9 mouse cellular contexts compared by ENCODE assay signal in the genomic region with DNA sequence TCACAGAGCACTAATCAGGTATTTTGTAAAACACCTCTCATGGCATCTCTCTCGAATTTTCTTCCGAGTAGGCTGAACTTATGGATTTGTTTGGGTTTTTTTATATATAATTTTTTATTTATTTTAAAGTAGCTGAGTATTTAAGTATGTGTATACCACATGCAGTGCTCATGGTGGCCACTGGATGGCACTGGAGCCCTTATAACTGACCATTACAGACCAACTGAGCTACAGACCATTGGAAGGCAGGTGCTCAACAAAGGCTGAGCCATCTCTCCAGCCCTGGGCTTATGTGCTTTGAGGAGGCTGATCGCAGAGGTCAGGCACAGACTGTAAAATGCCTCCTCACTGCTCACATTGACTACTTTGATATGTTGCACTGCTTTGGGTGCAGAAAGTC. TPM values are rescaled to one million over a fixed set of nuclear protein-coding genes. Genes with fewer than 3 reads are reported as not detected.
DNase-seq lines count a peak whose midpoint lies in the region; ATAC-seq lines count a peak whose summit lies in the region.
"Had no signal": no experiment of that assay in that cellular context is flagged by ENCODE, and none has a peak within 500 bp of the region (broad histone marks: within the 10 kb centered on the region; RNA-seq: fewer than 3 reads in every experiment).

No protein-coding gene starts in this region.

- no peaks in the 10 kb centered on the region for H3K4me1 ChIP-seq in hindbrain, embryonic 11.5 days (replicated peaks; ENCODE audit: control insufficient read depth, insufficient read depth, low read length)
- H3K4me1 ChIP-seq in hindbrain, embryonic 16.5 days (ENCODE audit: control insufficient read depth, insufficient read depth, low read depth, low read length): no peaks in the 10 kb centered on the region

- H3K9me3 ChIP-seq in hindbrain, embryonic 11.5 days (ENCODE audit: control insufficient read depth, low read length): no peaks in the 10 kb centered on the region
- no peaks in the 10 kb centered on the region for H3K9me3 ChIP-seq in hindbrain, embryonic 16.5 days (ENCODE audit: control insufficient read depth, low read length)
- H3K9me3 ChIP-seq: embryonic facial prominence, embryonic 13.5 days had no signal

- WGBS in hindbrain, embryonic 11.5 days: 58% methylated on average over 3 of the region's 3 CpGs
- 60% methylated on average over 3 of the region's 3 CpGs for WGBS in hindbrain, embryonic 16.5 days

- no peaks in the 10 kb centered on the region for H3K36me3 ChIP-seq in hindbrain, embryonic 11.5 days (ENCODE audit: control insufficient read depth, insufficient read depth, low read length)
- H3K36me3 ChIP-seq in hindbrain, embryonic 16.5 days (ENCODE audit: control insufficient read depth, insufficient read depth, low read length): no peaks in the 10 kb centered on the region
- H3K36me3 ChIP-seq: embryonic facial prominence, embryonic 13.5 days had no signal

- H3K9ac ChIP-seq in hindbrain, embryonic 11.5 days (ENCODE audit: low read depth, low read length): no peak overlapping the region
- no peak overlapping the region for H3K9ac ChIP-seq in hindbrain, embryonic 16.5 days (ENCODE audit: low read depth, low read length)
- H3K9ac ChIP-seq: embryonic facial prominence, embryonic 13.5 days had no signal

- no peak overlapping the region for H3K4me3 ChIP-seq in hindbrain, embryonic 11.5 days (ENCODE audit: low read depth, low read length)
- H3K4me3 ChIP-seq in hindbrain, embryonic 16.5 days (ENCODE audit: low read length): no peak overlapping the region
- H3K4me3 ChIP-seq: embryonic facial prominence, embryonic 13.5 days had no signal

- no peak overlapping the region for H3K4me2 ChIP-seq in hindbrain, embryonic 11.5 days (replicated peaks; ENCODE audit: low read depth, low read length)
- H3K4me2 ChIP-seq in hindbrain, embryonic 16.5 days (ENCODE audit: low read length): no peak overlapping the region
- H3K4me2 ChIP-seq: embryonic facial prominence, embryonic 13.5 days had no signal

- ATAC-seq in hindbrain, embryonic 11.5 days (ENCODE audit: low FRiP score): 0 out of 2 replicates have a peak, but pooled peaks have one; percentile 38
- no peak for ATAC-seq in hindbrain, embryonic 16.5 days
- peak; percentile 72 for ATAC-seq in megakaryocyte-erythroid progenitor cell, adult 5-6 weeks (replicated peaks; ENCODE audit: low FRiP score, low TSS enrichment, poor library complexity, severe bottlenecking)

- peak; percentile 74 for DNase-seq in hindbrain, embryonic 11.5 days (ENCODE audit: low spot score)
- peak; percentile 71 for DNase-seq in adrenal gland, adult 2 months
- peak; percentile 56 for DNase-seq in embryo, embryonic 11.5 days (ENCODE audit: low read depth, low spot score)
- peak; percentile 83 to 88 for DNase-seq in heart, postnatal 10 days
- peak; percentile 55 for DNase-seq in left cerebral cortex, adult 11 months (ENCODE audit: low spot score)
- peak; percentile 69 to 87 for DNase-seq in spleen, postnatal 4 days (ENCODE audit: low spot score in 2 of 2)

- H3K27ac ChIP-seq in hindbrain, embryonic 11.5 days (ENCODE audit: low read depth, low read length): no peak overlapping the region
- no peak overlapping the region for H3K27ac ChIP-seq in hindbrain, embryonic 16.5 days (ENCODE audit: low read depth, low read length)
- H3K27ac ChIP-seq: embryonic facial prominence, embryonic 13.5 days had no signal

- intact Hi-C loops in heart, postnatal 10 days (cut with DNase I): loop anchor here (2.0 to 5.0 kb wide), 3 partner anchors 128 to 394 kb away; no protein-coding TSS in a partner anchor

- no peaks in the 10 kb centered on the region for H3K27me3 ChIP-seq in hindbrain, embryonic 11.5 days (ENCODE audit: control insufficient read depth, insufficient read depth, low read length)
- H3K27me3 ChIP-seq in hindbrain, embryonic 16.5 days (replicated peaks; ENCODE audit: control insufficient read depth, insufficient read depth, low read length): no peaks in the 10 kb centered on the region

RNA-seq across cellular contexts. Expression of a gene that starts 22.8 kb away (rescaled TPM):
- polyA plus RNA-seq in hindbrain, embryonic 11.5 days (2014; fragmentation: Nextera tagmentation; extraction: Ambion mirVana): 1.6 and 1.7 TPM in 2 replicates
- 0.54 and 0.79 TPM in 2 replicates for polyA plus RNA-seq in hindbrain, embryonic 16.5 days (2015; fragmentation: Nextera tagmentation; extraction: Ambion mirVana)
- total RNA-seq in adrenal gland, adult 2 months (2021): under 1 TPM; 0.12 to 0.45 TPM
- 0.09 and 0.15 TPM in 2 replicates for polyA plus RNA-seq in adrenal gland, adult 2 months (2012; rRNA removed)
- total RNA-seq in heart, postnatal 10 days (2021): 1 to 10 TPM in 1 of 2 experiments, under 1 TPM in 1; 0.84 to 1.1 TPM
- total RNA-seq in megakaryocyte-erythroid progenitor cell, adult 5-6 weeks (2014; fragmentation: Nextera tagmentation): 0.59 TPM in 1 of 2 replicates, not detected in the other
- 0.11 TPM in 1 of 2 replicates, not detected in the other for total RNA-seq in megakaryocyte-erythroid progenitor cell, adult 5-6 weeks (2017)
